Mouse (Mus musculus): ENCODE data around the gene Kat6b.

DNA sequence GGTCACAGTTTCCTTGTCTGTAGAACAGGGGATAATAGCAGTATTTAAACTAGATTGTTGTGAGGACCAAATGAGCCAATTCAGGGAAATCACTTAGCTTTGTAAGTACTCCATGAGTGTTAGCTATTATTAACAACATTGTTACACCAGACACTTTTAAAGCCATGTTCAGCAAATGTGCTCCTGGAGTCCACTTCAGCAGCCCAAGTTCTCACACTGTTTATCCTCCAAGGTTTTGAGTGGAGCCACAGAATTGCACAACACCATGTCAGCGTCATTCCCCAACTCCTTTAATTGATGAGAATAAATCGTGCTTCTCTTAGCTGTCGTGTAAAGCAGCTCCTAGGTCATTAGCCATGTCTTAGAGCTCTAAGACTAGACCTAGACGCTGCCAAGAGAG lies 8.9 kb downstream of the Kat6b start:
- TF ChIP-seq POLR2A (IDR thresholded peaks at IDR 0.05; ENCODE audit: borderline replicate concordance, insufficient read depth, low read length) (no peak), CTCF (IDR thresholded peaks at IDR 0.05; ENCODE audit: borderline replicate concordance, insufficient read depth, low read depth, low read length) (no peak)
